Mouse (Mus musculus) kidney, embryonic 14.5 days (tissue): Measurements from ENCODE around the gene Fscn1. TPM values are rescaled to one million over a fixed set of nuclear protein-coding genes. Genes with fewer than 3 reads are reported as not detected.

Experiments
- ATAC-seq: fragments of 200-750 bp; cut with Nextera tagmentation; 2 replicates; pipeline ENCODE4 v1.8.0; 2017; ENCODE audit warnings: moderate number of reproducible peaks, mild to moderate bottlenecking, moderate TSS enrichment, moderate library complexity; ENCODE audit not compliant: low FRiP score, low TSS enrichment
- H3K27ac ChIP-seq: fragments of 300-500 bp; sonication (generic); 2 replicates; pipeline ENCODE4 v1.5.1; 2014; ENCODE audit warnings: low read depth, mild to moderate bottlenecking, low read length, moderate library complexity, mixed read lengths
- H3K27me3 ChIP-seq: fragments of 300-500 bp; sonication (generic); 2 replicates; pipeline ENCODE4 v1.6.1; 2014; ENCODE audit warnings: mild to moderate bottlenecking, low read length; ENCODE audit not compliant: control insufficient read depth, insufficient read depth
- H3K36me3 ChIP-seq: fragments of 300-500 bp; sonication (generic); 2 replicates; pipeline ENCODE4 v1.6.1; 2014; ENCODE audit warnings: low read length, mixed read lengths; ENCODE audit not compliant: control insufficient read depth, insufficient read depth
- H3K4me1 ChIP-seq: fragments of 300-500 bp; sonication (generic); 2 replicates; pipeline ENCODE4 v1.6.1; 2014; ENCODE audit warnings: low read length, mixed read lengths; ENCODE audit not compliant: control insufficient read depth, insufficient read depth
- H3K4me2 ChIP-seq: fragments of 300-500 bp; sonication (generic); replicated peaks from 2 replicates; pipeline ENCODE4 v1.6.1; 2014; ENCODE audit warnings: low read depth, mild to moderate bottlenecking, low read length
- H3K4me3 ChIP-seq: fragments of 300-500 bp; sonication (generic); 2 replicates; pipeline ENCODE4 v1.5.1; 2014; ENCODE audit warnings: mild to moderate bottlenecking, low read length
- H3K9ac ChIP-seq: fragments of 300-500 bp; sonication (generic); 2 replicates; pipeline ENCODE4 v1.6.1; 2014; ENCODE audit warnings: low read depth, mild to moderate bottlenecking, low read length, moderate library complexity
- H3K9me3 ChIP-seq: fragments of 300-500 bp; sonication (generic); 2 replicates; pipeline ENCODE4 v1.6.1; 2016; ENCODE audit warnings: low read length; ENCODE audit not compliant: control insufficient read depth
- WGBS: fragments of 180-500 bp; shearing (Covaris S2); extraction: QIAGEN DNeasy Blood & Tissue Kit; methylation state at CpG from one replicate; pipeline ENCODE4 v1.1.7; 2014; 5-methylcytosine and 5-hydroxymethylcytosine counted together
- polyA plus RNA-seq: library from polyadenylated mRNA; unstranded; fragments of >200 nt; fragmentation: Nextera tagmentation; extraction: Ambion mirVana; gene quantifications from 2 replicates; pipeline ENCODE4 v1.2.1, GENCODE M21; 2014

Gene Fscn1
- polyA plus RNA-seq, 1 experiment from 2014 or later: 390 TPM

GRCm38 (mm10) chr5:142961881-142962443, 1.8 kb downstream of the Fscn1 start:
- peak overlapping the region; percentile 81 for H3K4me2 ChIP-seq
- H3K9ac ChIP-seq: peak overlapping the region; percentile 95
- WGBS: under 1% methylated on average over 43 of the region's 43 CpGs
- H3K4me1 ChIP-seq: peaks cover 19% of the 10 kb centered on the region
- peaks cover 12% of the 10 kb centered on the region for H3K36me3 ChIP-seq
- no peaks in the 10 kb centered on the region for H3K27me3 ChIP-seq
- peak overlapping the region; percentile 99 for H3K27ac ChIP-seq
- peak; percentile 84 for ATAC-seq
- H3K4me3 ChIP-seq: peak overlapping the region; percentile 72
- H3K9me3 ChIP-seq: no peaks in the 10 kb centered on the region

- peaks cover 12% of the 10 kb centered on the region for H3K36me3 ChIP-seq
- peak overlapping the region; percentile 95 for H3K9ac ChIP-seq
- no peaks in the 10 kb centered on the region for H3K9me3 ChIP-seq
- peak overlapping the region; percentile 72 for H3K4me3 ChIP-seq
- no peaks in the 10 kb centered on the region for H3K27me3 ChIP-seq
- 5% methylated on average over 11 of the region's 11 CpGs for WGBS
- H3K4me2 ChIP-seq: peak overlapping the region; percentile 81
- ATAC-seq: no peak; the same call in 1 of the 2 replicates
- peaks cover 19% of the 10 kb centered on the region for H3K4me1 ChIP-seq
- peak overlapping the region; percentile 99 for H3K27ac ChIP-seq
Observed at GRCm38 (mm10) chr5:142962444-142962961, 2.4 kb downstream of the Fscn1 start.

GRCm38 (mm10) chr5:142963003-142963704, 3.0 kb downstream of the Fscn1 start:
- Histone ChIP-seq H3K27ac (peak overlapping the region; percentile 99), H3K9me3 (no peaks in the 10 kb centered on the region), H3K4me1 (peaks cover 19% of the 10 kb centered on the region), H3K27me3 (no peaks in the 10 kb centered on the region), H3K36me3 (peaks cover 16% of the 10 kb centered on the region), H3K4me3 (peak overlapping the region; percentile 72), H3K9ac (peak overlapping the region; percentile 95), H3K4me2 (peak overlapping the region; percentile 81)
- WGBS: 4% methylated on average over 13 of the region's 13 CpGs
- no peak for ATAC-seq

- Histone ChIP-seq H3K9ac (peak overlapping the region; percentile 95), H3K4me1 (peaks cover 19% of the 10 kb centered on the region), H3K9me3 (no peaks in the 10 kb centered on the region), H3K27ac (peak overlapping the region; percentile 47; the same call in 1 of the 2 replicates), H3K36me3 (peaks cover 19% of the 10 kb centered on the region), H3K27me3 (no peaks in the 10 kb centered on the region), H3K4me3 (peak overlapping the region; percentile 72), H3K4me2 (peak overlapping the region; percentile 81)
- no peak for ATAC-seq
- 44% methylated on average over 17 of the region's 17 CpGs for WGBS
Observed at GRCm38 (mm10) chr5:142963705-142964494, 3.8 kb downstream of the Fscn1 start.

GRCm38 (mm10) chr5:142964650-142965049, 4.5 kb downstream of the Fscn1 start:
- Histone ChIP-seq H3K27ac (no peak overlapping the region), H3K4me3 (no peak overlapping the region), H3K4me1 (peaks cover 17% of the 10 kb centered on the region), H3K4me2 (no peak overlapping the region), H3K9ac (no peak overlapping the region), H3K27me3 (no peaks in the 10 kb centered on the region), H3K9me3 (no peaks in the 10 kb centered on the region), H3K36me3 (peaks cover 26% of the 10 kb centered on the region)
- WGBS: 88% methylated on average over 6 of the region's 6 CpGs
- ATAC-seq: no peak

- 93% methylated on average over 14 of the region's 14 CpGs for WGBS
- H3K4me1 ChIP-seq: peaks cover 13% of the 10 kb centered on the region
- no peak overlapping the region for H3K27ac ChIP-seq
- no peak overlapping the region for H3K4me2 ChIP-seq
- 0 out of 2 replicates have a peak, but pooled peaks cover 2% of the 10 kb centered on the region for H3K9me3 ChIP-seq
- no peak overlapping the region for H3K9ac ChIP-seq
- peaks cover 64% of the 10 kb centered on the region for H3K36me3 ChIP-seq
- ATAC-seq: no peak
- no peaks in the 10 kb centered on the region for H3K27me3 ChIP-seq
- no peak overlapping the region for H3K4me3 ChIP-seq
Observed at GRCm38 (mm10) chr5:142968411-142968810, 8.3 kb downstream of the Fscn1 start.

GRCm38 (mm10) chr5:142973971-142974370, 13.8 kb downstream of the Fscn1 start:
- Histone ChIP-seq H3K9ac (no peak overlapping the region), H3K27ac (no peak overlapping the region), H3K4me3 (no peak overlapping the region), H3K36me3 (peaks cover 45% of the 10 kb centered on the region), H3K9me3 (0 out of 2 replicates have a peak, but pooled peaks cover 2% of the 10 kb centered on the region), H3K4me2 (no peak overlapping the region), H3K4me1 (0 out of 2 replicates have a peak, but pooled peaks cover 3% of the 10 kb centered on the region), H3K27me3 (no peaks in the 10 kb centered on the region)
- peak; percentile 40; the same call in 1 of the 2 replicates for ATAC-seq
- WGBS: 54% methylated on average over 3 of the region's 3 CpGs

GRCm38 (mm10) chr5:142974598-142975121, 14.5 kb downstream of the Fscn1 start:
- Histone ChIP-seq H3K27me3 (no peaks in the 10 kb centered on the region), H3K9me3 (0 out of 2 replicates have a peak, but pooled peaks cover 2% of the 10 kb centered on the region), H3K4me1 (0 out of 2 replicates have a peak, but pooled peaks cover 3% of the 10 kb centered on the region), H3K36me3 (peaks cover 38% of the 10 kb centered on the region), H3K9ac (no peak overlapping the region), H3K4me2 (no peak overlapping the region), H3K27ac (no peak overlapping the region), H3K4me3 (no peak overlapping the region)
- WGBS: 23% methylated on average over 18 of the region's 18 CpGs
- peak; percentile 21; the same call in 1 of the 2 replicates for ATAC-seq
